Mouse (Mus musculus) telencephalon, adult 2 months (tissue): ENCODE results near the gene Ptprm.

Experiments
- DNase-seq: peaks from one replicate; pipeline ENCODE4 v3.0.0-alpha.2; 2011; ENCODE audit warnings: low read depth, low spot score

Gene Ptprm

DNA sequence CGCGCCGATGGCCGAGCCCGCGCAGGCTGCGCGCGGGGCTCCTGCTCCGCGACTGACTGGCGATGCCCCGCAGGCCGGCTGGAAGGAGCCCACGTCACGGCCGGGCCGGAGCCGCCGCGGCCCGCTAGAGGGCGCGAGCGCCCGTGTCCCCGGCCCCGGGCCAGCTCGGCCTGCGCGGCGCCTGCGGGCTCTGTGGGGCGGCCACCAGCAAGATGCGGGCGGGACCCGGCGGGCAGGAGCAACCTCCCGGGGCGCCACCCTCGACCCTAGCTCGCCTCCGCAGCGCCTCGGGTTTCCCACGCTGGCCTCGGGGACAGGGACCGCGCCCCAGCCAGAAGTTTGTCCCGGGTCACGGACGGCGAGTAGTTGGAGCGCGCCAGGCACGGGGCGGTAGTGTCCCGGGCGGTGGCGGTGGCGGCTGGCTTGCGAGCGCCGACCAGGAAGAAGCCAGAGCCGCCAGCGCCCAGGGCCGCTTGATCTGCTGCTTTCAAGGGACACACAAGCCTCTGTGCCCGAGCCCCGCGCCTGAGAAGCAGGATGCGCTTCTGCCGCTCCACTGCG lies at the start of gene Ptprm:
TSS of gene Ptprm (minus strand) at position 7 of the 561 bp plus-strand sequence.
- no peak for DNase-seq

DNA sequence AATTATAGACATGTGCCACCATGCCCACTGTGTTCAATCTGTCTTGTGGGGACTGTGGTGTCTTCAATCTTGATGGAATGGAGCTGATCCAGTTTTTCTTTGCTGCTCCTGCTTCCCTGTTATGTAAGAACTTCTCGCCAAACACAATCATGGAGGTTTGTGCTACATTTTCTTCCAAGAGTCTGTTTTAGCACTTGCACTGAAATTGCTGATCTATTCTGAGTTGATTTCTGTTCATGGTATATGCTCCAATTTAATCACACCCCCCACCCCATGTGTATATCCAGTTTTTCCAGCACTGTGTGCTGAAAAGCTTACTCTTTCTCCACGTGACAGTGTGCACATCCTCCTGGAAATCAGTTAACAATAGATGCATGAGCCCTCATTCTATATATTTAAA lies 41.9 kb upstream of the Ptprm start:
- DNase-seq = peak; percentile 52

DNA sequence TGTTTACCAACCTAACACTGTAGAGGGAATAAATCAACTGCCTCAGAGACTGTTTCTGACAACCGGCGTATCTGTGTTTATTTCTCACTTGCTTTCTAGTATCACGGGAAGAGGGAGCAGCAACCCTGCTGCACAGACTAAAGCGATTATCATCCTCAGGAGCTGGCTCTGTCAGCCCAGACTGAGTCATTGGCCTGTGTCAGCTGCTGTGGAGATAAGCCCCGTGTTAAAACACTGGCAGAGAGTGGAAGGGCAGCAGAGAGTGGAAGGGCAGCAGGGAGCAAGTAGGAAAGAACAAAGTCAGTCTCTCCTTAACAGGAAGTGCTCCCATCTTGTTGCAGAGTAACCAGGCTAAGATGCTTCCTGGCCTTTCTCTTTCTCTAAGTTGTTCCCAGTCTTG lies 36.6 kb upstream of the Ptprm start:
- DNase-seq = no peak

DNA sequence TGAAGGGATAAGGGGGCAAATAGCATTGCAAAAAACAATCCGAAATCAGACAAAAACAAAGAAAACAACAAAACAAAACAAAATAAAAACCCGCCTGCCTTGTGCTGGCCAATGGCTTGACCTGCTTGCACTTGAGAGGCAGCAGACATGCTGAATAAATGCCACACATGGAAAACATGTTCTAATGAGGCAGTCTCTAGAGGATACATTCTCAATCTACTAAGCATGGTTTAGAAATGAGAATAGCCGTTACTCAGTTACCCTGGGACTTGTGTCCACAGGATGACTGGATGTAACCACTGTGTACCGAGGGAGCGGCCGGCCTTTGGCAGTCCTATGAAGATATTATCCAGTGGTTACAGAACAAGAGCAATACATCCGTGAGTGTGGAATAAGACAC lies 33.9 kb upstream of the Ptprm start:
- DNase-seq = no peak

DNA sequence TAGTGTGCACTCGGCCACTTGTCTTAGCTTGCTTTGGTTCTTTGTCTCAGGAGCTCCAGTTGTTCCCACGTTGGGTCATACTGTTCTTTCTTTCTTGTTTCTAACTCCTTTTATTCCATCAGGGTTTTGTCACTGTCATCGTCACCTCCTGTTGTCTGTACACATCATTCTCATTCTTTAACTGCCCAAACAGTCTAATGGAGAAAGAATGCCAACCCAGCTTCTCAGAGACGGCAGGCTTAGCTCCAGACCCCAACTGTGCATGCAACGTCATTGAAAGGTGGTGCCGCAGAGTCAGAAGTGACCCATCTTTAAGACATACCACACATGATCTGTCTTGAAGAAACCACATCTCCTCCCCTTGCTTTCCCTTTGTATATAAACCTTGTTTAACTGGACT lies 31.0 kb upstream of the Ptprm start:
- no peak for DNase-seq

DNA sequence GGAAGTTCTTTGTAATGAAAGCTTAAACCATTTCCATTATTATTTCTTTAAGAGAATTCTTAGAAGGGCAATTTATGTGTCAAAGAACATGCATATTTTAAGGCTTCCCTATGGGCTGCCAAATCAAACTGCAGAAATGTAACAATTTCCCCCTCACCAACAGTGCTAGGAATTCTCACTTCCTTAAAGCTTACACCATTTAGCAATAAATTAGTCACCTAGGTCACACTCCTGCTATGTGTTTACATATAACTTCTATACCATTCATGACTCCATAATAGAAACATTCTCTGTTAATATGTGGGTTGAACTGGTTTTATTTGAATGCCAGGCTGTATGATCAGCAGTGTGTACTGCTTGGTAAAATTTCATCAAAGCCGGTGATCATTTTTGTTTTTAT lies 29.4 kb upstream of the Ptprm start:
- no peak for DNase-seq

DNA sequence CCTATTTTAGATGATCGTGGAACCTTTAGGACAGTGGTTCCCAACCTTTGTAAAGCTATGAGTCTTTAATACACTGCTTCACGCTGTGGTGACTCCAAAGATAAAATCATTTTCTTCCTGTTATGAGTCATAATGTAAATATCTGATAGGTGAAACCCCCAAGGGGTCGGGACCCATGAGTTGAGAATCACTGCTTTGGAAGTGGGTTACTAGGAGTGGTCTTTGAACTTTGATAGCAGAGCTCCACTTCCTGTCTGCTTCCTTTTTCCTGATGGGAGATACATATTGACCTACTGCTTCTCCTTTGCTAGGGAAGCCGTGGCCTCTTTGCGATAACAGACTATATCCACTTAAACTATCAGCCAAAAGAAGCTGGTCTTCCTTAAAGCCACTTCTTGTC lies 27.4 kb upstream of the Ptprm start:
- no peak for DNase-seq

DNA sequence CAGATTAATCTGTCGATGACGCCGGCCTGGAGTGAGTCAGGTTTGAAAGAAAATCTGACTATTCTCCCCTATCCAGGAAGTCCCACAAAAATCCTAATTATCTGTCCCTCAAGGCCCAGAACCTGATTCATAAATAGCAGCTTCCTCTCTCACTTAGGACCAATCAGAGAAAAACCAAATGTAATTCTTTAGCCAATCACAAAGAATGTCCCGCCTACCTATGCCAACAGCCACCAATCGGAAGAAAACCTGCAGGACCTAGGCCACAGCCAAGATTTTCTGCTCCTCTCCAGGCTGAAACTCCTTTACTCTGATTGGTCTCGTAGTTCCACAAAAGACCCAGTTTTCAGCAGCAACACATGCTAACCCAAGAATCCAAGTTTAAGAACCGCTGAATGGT lies 13.6 kb upstream of the Ptprm start:
- no peak for DNase-seq

DNA sequence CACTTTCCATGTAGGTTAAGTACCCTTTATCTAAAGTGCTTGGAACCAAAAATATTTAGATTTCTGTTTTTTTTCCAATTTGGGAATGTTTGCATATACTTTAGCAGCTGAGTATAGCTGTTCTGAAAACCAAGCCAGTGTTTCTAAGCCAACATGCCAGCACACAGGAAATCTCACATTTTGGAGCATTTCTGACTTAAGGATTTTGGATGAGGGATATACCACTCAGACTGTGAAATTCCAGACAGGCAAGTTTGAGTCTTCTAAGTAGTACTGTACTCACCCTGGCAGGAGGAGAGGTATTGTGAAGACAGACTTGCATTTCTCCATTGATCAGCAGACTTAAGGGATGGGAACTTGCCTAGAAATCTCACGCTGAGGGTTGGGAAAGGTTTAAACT lies 10.2 kb upstream of the Ptprm start:
- no peak for DNase-seq

DNA sequence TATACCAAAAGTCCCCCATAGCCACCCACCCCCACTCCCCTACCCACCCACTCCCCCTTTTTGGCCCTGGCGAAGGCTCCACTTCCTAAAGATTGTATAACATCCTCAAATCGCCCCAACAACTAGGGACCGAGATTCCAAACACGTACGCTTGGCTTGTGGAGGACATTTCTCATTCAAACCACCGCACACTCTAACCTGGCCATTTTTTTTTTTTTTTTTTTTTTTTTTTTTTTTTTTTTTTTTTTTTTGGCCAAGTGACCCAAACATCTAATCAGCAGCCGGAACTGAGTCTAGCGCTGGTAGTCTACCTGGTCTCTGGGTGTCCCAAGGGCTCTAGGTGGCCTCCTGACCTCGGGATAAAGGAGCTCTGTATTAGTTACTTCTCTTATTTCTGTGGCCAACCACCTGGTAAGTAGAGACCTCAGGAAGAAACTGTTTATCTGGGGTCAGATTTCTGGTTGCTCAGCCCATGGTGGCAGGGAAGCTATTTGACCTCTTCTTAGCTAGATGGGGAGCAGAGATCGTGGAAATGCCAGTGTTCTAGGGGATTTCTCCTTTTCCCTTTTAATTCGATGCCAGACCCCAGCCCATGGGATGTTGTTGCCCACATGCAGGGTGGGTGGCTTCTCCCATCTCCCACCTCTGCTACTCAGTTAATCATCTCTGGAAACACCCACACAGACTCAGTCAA lies 9.3 kb upstream of the Ptprm start:
- no peak for DNase-seq

DNA sequence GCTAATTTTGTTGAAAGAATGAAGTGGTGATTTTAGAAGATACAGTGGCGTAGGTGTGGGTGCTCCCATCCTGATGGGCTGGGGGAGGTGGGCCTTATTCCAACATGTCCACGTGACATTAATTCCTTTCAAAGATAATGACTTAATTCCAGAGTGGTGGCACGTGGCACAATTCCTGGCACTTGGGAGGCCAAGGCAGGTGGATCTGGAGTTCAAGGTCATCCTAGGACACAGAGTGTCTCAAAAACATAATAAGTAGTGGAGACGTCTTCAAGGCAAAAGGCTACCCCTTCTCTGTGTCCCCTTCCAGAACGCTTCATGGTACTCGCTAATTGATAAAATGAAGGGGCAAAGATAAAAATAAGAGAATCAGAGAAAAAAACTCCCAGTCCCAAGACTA lies 7.9 kb upstream of the Ptprm start:
- no peak for DNase-seq

DNA sequence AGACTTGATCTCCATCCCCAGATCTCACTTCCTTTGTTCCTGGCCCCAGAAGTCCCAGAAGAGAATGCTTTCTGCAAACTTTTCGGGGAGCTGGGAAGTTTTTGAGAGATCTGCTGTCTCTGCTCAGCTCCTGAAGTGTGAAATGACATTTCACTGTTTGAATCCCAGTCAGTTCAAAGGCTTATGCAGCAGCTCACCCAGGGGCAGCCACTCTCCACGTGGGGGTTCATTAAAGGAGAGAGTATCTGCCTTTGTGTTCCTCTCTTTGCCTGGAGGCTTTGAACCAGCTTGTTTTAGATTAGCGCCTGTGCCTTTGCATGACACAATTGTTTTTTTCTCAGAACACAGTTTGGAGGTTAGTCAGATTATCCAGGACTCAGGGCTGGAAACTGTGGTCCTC lies 6.3 kb upstream of the Ptprm start:
- no peak for DNase-seq

DNA sequence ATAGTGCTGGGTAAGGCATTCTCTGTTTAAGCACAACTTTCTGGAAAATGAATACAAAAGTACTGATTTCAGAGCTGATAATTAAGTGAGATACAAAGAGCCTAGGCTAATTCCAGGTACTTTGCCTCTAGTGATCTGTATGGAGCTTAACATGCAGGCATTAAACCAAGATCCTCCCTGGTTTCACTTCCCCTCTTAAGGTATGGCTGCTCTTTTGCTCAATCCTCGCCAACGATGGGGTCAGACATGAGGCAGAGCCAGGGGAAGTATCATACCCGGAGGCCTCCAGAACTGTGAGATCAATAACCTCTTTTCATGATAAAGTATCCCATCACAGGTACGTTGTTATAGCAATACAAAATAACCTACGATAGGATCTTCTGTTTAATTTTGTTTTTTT lies 5.3 kb upstream of the Ptprm start:
- no peak for DNase-seq

DNA sequence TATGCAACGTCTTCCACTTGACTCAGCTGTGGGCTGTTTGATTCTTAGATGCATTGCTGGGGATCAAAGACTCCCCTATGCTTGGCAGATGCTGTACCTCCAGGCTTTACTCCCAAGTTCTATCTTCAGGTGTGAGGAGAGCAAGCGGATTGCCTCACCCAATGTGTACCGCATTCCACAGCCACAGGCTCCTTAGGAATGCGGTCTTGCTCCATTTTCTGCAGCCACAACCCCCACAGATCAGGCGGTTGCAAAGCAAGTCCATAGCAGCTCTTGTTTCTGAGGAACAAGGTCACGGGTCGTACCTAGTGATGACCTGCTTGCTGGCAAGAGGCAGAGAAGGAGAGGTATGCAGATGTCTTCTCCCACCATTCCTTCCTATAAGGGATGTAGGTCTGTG lies 4.3 kb upstream of the Ptprm start:
- DNase-seq = no peak

DNA sequence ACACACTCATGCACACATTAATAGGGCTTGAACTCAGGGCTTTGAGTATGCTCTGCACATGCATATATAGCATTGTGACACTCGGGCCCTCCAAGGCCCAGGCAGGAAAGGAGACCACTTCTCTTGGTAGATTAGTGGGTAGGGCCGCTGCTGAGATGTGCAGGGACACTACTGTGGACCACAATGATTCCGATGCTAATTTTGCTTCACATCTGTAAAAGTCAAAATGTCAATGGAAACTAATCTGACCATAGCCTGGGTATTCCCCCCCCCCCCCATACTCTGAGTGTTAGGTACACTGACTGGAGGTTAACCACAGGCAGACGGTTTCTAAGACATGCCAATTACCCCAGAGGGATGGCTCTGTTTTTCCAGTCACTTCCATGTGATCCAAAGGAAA lies 2.9 kb upstream of the Ptprm start:
- DNase-seq = no peak

DNA sequence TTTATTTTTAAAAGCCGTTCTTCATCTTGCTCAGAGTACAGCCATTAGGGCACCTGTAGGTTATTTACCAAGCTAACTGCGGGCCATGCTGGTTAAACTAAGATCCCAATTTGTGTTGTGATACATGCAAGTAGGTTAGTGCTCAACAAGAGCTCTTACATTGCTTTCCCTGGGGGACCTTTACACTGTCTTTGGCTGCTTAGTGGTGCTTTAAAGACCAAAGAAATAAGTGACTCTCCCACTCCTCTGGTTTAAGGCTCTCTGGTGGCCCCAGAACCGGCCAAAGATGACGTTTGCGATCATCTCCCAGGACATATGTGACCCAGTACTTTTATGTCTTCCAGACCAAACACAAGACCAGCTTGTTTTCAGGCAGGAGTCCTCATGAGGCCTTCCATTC lies 994 bp upstream of the Ptprm start:
- DNase-seq = no peak

DNA sequence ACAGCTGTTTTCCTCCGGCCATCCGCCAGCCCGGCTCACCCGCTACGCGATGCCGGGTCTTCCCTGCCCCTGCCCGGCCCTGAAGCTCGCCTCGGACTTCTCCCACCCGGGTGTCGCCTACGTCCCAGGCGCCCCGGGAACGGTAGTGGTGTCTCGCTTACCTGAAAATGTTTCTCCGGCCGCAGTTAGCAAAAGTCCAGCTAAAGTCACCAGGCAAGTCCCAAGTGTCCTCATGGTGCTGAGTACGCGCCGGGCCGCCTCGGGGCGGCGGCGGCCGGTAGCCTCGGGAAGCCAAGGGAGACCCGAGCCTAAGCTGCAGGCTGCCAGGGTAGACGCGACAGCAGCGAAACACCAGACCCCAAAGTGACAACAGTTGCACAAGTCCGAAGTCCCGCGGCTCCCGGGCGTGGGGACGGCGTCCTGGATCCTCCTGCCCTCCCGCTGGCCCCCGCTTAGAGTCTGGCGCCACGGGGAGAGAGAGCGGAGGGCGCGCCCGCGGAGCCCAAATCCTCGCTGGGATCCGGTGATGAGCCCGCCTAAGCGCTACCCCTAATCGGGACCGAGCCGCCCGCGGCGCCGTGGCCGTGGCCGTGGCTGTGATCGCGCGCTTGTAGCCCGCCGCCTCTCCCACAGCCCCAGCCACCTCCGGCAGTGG lies 334 bp downstream of the Ptprm start:
- no peak for DNase-seq

DNA sequence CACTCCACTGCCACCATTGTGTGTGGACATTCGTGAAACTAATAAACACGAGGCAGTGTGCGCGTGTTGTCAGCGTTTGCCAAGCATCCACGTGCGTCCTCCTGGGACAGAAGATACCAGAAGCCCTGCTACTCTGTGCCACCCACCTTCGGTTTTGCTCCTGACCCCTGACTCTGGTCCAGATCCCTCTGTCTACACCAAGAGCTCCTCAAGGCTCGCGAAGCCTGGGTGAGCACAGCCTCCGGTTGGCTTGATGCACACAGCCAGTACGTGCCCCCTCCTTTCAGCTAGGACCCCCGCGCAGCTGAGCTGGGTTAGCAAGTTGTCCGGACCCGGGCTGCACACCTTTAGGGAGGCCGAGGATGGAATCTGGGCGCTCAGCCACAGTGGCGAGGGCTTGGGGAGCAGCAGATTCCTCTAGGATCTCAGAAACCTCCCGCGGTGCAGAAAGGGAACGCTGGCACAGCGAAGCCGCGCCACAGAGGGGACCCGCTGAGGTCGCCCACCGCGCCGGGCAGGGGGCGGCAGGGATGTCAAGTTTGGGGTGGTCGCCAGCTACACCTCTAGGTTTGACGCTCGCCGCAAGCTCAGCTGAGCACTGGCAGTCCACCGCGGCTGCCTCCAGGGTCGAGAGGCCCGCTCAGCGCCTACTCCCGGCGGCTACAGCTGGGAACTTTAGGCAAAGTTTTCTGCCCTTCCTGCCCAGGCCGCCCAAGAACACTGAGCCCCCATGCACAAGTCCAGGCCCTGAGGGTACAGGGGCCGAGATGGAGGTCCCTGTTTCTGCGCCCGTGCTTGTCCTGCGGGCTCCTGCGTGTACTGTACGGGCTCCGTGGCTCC lies 1.1 kb downstream of the Ptprm start:
- DNase-seq = no peak

DNA sequence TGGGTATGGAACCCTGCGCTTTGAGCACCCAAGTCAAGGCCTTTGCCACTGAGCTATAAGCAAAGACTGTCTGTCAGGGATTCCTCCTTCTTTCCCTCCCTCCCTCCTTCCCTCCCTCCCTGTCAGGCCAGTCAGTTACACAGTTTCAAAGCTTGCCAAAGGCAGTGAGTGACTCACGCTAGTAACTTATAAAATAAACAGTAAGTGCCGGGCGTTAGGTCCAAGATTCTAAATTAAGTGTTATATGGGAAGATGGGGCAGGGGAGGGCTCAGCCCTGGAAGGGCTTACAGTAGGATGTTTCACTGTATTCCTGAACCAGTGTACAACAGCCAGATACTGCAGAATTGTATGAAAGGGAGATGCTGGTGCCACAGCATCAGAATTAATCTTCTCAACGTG lies 2.8 kb downstream of the Ptprm start:
- DNase-seq = no peak

DNA sequence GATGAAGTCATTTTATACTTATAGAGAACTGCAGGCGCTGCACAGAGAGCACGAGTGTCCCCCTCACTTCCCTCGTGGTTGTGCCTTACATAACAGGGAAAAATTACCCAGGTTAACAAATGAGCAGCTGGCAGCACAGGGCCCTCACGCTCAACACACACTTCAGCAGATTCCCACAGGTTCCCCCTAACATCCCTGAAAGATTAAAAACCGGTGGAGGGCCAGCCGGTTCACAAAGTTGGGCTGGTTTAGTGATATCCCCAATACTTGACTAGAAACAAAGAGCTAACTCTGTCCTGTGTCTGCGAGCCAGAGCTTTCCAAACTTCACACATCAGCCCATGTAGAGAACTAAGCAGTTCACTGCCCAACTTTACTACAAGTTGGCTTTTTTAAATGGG lies 3.7 kb downstream of the Ptprm start:
- DNase-seq = no peak

DNA sequence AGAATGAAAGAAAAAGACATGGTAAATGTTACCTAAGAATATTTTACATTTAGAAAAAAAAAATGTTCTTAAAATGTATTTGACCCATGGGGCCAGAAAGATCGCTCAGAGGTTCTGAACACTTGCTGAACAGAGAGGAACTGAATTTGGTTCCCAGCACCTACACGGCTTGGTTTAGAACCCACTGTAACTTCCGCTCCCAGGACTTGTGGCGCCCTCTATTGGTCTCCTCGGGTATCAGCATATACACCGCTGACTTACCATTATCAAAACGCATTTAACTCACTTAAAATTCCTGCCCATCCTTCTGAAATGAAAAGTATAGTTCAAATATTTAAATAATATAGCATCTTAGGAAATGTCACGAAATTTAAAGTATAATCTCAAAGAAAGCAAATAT lies 4.7 kb downstream of the Ptprm start:
- no peak for DNase-seq

DNA sequence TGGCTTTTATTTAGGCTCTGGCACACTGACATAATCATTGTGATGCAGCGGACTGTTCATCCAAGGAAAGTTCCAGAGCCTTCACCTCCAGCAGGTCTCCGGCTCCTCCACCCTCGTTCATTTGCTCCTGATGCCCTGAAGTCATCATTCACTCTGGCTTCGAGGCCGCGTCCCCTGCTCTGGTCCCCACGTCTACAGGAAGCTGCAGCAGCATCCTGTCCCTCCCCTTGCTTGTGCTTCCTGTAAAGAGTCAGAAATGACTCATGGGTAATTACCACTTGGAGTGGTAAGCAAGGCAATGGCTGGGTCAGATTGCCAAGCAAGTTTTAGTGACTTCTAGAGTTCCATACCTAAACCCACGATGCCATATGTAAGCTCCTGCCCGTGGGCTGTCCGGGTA lies 7.3 kb downstream of the Ptprm start:
- no peak for DNase-seq

DNA sequence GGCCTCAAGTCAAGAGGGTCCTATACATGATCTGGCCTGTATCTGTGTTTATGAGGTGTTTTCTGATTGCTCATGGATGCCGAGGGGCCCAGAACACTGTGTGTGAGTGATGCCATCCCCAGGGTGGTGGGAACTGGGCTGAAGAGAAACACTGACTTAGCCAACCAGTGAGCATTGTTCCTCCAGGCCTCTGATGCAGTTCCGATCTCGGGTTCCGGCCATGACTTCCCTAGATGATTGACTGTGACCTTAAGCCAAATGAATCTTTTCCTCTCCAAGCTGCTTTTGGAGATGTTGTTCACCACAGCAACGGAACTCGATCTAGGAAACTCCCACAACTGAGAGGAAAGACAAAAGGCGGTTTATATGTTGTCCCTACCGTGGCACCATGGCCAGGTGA lies 9.1 kb downstream of the Ptprm start:
- DNase-seq = no peak
